Mouse (Mus musculus) C2C12 (cell line): ENCODE data around the gene Yap1.

ENCODE experiments used
- CEBPB ChIP-seq: IDR thresholded peaks from one replicate; pipeline ENCODE4 v1.6.1; 2011; ENCODE audit warnings: low read depth, mild to moderate bottlenecking, control low read depth, moderate library complexity
- CTCF ChIP-seq: IDR thresholded peaks from one replicate; pipeline ENCODE4 v1.5.1; 2011; ENCODE audit not compliant: control insufficient read depth, insufficient read depth, insufficient read length
- MYOD1 ChIP-seq: IDR thresholded peaks from one replicate; pipeline ENCODE4 v1.6.1; 2011; ENCODE audit warnings: low read depth; ENCODE audit not compliant: control insufficient read depth, insufficient read length
- MYOG ChIP-seq: IDR thresholded peaks from one replicate; pipeline ENCODE4 v1.6.1; 2011; ENCODE audit not compliant: control insufficient read depth, insufficient read length; ENCODE audit errors: extremely low read depth

GRCm38 (mm10) chr9:7965590-7965989 is 38.8 kb downstream of the Yap1 start:
- TF ChIP-seq MYOD1 (no peak), MYOG (no peak), CEBPB (no peak), CTCF (no peak)
